Mouse (Mus musculus) embryo, embryonic 10.5 days (tissue): ENCODE results near the gene Ash1l.

Source experiments
- DNase-seq: peaks from one replicate; pipeline ENCODE4 v3.0.0-alpha.2; 2015; ENCODE audit warnings: low spot score

Ash1l gene

DNA sequence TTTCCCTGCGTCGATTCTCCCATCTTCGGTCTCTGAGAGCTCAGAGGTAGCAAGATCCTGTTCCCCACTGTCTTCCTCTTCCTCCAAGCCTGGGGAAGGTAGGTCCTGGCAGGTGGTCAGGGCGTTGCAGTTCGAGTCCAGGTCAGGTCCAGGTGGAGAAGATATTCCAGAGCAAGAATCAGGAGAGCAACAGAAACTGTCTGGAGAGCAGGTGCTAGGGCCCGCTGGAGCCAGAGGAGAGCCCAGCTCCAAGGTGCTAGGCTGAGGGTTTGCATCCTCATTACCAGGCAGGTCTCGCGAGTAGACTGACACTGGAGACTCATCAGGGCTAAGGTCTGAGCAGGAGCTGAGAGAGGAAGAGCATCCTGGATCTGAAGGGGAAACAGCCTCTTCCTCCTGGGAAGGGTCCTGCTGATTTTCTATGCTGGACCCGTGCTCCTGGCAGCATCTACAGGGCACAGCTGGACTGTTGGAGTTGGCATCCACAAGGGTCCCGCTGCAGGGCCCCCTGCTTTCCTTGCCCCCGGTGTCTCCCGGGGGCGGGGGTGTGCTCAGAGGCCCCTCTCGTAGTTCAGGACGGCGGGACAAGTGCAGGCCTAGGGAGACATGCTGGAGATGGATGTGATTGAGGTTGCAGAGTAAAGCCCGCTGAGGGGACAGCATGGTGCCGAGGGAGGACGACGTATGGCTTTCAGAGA is 141.5 kb downstream of the Ash1l start:
- no peak for DNase-seq

DNA sequence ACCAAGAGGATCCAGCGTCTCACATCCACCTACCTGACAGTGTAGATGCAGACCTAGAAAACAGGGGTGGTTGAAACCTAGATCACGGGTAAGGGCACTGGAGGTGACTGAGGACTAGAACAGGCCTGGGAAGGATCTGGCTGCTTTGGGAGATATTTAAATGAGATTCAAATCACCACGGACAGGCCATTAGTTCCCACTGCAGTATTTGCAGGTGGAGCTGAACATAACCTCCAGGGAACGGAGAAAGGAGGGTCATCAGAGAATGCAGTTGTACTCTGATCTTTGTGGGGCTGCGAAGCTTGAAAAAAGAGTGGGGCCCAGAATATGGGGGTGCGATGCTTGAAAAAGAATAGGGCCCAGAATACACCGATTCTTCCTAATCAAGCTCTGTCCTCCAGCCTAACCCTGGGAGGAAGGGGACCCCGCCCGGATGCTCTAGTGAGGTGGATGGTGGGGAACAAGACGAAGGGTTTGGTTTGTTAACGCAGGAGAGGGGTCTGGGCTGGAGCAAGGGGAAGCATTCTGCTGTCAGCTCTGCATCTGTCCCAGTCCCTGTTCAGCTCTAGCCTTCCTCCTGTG is 142.2 kb downstream of the Ash1l start:
- DNase-seq: no peak

DNA sequence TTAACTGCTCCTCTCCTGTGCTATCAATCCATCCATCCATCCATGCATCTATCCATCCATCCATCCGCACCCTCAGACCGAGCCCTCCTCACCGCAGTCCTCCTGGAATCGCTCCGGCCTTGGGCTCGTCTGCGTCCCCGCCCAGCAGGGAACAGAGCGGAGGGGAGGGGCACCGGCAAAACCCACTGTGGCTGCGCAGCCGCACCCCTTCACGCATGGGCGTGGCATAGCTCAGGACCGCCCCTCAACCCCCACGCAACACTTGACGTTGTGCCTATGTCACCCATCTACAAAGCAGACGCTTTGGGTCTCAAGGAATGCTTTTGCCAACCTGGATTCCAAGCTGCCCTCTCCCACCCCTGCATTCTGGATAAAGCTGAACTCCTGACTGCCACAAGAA is 142.8 kb downstream of the Ash1l start, which contains the start of gene Rusc1:
Gene Rusc1 (minus strand): TSS at position 137 of the 400 bp plus-strand sequence.
- DNase-seq: peak; percentile 83

DNA sequence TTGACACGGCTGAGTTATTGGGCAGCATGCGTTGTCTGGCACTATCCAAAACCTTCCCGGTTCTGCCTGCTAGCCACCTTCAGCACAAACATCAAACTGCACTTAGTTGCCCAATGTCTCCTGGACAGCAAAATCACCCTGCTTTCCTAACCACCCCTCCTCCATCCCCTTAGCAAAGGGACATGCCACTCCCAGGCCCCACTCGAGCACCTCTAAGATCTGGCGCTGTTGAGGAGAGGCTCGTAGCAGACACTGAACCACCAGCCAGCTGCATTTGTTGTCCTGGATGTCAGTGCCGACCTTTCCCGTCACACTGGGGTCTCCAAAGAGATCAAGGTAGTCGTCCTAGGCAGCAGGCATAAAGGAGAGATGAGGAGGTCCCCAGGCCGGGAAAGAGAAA is 143.6 kb downstream of the Ash1l start:
- no peak for DNase-seq

DNA sequence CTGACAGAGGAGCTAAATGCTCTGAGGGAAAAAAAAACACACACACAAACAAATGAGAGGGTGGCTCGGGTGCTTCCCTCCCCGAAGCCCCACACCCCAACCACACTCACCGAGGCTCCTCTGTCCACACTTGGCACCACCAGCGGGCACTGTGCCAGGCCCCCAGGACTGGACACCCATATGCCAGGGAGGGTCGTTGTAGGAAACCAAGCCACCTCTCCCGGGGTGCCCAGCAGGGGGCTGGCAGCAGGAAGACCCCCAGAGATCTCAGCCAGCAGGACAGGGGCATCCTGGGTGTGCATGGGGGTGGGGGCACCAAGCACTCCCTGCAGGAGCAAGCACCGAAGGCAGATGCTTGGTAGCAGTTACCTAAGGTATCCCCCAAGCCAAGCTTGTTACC is 150.4 kb downstream of the Ash1l start, which contains the start of gene Gm43738:
Gene Gm43738 (minus strand): TSS at position 289 of the 400 bp plus-strand sequence.
- no peak for DNase-seq

DNA sequence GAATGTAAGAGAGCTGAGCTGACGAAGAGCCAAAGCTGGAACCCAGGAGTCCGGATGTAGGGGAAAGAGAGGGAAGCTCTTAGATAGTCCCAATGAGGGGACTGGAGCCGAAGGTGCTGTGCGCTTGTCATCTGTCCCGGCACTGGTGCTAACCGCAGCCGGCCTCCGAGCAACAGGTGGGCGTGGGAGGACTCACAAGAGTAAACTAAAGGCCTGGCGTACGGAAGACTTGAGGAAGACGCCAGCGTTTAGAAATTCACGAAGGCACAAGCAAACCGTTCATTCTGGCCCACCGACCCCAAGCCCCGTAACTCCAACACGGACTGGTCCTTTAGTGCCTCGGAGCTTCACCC is 151.0 kb downstream of the Ash1l start:
- no peak for DNase-seq

DNA sequence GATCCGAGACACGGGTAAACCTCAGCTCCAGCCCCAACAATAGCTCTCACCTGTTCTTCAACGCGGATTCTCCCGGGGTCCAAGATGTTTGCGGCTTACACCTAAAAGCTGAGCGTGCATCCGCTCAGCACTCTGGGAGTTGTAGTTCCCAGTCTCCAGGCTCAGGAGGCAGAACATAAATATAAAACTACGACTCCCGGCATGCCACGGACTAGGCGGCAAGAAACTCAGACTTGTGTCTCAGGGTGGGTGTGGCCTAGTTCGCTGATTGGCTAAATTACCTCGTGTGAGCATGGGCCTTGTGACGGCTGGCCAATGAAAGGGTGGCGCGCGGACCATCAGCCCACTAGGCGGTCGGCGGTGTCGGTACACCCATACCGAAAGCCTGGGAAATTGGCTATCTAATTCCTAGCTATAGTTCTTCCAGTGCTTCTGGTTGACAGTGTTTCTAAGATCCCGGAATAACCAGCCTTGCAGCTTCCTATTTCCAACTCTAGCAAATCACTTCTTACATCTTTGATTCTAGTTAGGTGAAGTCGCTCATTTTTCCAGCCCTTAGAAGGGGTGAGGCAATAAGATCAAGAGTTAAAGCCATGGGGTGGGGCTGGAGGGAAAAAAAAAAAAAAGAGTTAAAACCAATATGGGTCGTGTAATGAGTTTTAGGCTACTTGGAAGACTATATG is 151.5 kb downstream of the Ash1l start, which contains the start of gene Fdps:
Gene Fdps (minus strand): TSS at position 148 of the 683 bp plus-strand sequence.
- peak; percentile 100 for DNase-seq

DNA sequence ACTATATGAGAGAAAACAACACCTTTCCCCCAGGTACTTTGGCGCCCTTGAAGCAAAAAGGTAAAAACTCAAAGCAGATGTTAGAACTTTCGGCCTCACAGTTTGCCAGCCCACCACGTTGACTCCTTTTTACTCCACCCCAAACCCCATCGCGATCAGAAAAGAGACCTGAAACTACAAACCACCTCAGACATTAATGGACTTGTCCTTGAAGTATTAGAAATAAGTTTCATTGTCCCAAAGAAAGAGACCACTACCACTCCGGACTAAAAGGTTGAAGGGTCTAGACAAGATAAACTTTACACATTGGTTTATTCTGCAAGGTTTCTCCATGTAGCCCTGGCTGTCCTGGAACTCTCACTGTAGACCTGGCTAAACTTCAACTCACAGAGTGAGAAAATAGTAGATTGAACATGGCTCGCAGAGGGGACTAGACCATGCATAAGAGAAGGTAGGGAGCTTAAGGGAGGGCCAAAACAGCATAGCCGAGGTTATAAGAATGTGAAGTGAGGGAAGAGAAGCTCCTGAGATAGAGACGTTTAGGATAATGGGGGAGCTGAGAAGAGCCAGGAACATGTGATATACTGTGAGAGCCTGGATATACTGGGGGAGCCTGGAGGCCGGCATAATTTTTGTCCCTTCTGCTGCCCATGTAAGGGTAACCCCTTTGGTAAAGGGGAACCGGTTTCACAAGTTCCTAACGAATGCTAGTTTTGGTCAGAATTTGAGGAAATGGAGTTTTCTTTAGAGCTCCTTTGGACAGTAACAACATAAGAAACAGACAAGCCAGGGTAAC is 152.3 kb downstream of the Ash1l start:
- no peak for DNase-seq

DNA sequence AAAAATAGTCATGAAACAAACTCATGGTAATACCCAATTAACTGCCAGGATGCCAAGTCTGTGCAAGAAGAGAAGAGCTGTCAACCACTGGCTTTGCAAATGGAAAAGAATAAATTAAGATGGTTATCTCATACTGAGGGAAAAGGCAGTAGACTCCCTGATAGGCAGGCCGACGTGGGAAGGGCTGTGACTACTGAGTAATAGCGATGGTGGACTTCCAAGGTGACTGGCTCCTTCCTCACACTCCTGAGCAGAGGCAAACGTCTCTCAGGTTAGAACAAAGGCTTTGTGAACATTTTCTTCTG is 152.8 kb downstream of the Ash1l start:
- no peak for DNase-seq

DNA sequence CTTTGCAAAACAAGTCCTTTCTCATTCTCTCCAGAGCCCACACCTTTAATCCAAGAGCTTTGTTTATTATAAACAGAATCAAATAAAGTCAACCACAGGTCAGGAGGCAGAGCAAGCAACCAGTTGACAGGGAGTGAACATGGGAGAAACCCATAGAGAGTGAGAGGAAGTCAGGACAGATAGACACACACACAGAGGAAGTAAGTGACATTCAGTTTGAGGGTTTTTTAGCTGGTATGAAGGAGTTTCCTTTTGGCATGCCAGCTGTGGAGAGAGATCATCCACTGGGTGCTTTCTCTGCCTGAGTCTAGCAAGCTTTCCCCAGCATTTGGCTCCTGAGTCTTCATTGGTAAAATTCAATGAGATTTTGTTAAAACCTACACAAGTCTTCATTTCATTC is 156.5 kb downstream of the Ash1l start:
- DNase-seq: no peak

DNA sequence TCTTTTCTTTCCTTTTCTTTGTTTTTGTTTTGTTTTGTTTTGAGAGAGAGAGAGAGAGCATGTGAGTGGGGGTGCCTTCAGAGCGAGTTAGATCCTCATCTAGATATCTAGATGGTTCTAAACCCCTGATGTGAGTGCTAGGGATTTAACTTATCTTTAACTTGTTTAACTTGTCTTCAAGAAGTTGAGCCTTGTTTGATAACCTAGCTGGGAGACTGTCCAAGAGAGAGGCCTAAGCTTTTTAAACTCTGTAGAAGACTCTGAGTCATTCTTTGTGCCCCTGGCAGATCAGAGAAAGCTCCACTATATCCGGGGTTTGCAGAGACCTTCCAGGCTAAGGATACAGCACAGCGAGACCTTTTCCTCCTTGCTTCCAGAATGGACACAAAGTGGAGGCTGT is 157.1 kb downstream of the Ash1l start:
- no peak for DNase-seq

DNA sequence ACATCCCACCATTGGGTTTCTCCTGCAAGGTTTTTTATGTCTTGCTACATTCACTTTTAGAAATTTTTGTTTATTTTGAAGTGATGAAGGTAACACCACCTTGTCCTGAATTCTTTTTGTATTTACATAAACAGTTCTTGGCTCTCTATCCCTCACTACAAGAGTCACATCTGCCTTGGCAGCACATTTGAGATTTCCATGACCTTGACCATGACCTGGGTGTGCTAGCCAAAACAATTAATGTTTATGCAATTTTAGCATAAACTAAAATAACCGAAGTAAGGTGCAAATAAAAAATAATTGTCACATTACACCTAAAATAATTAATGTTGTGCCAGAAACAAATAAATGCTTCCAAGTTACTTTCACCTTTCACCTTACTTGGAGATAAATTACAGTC is 157.7 kb downstream of the Ash1l start:
- no peak for DNase-seq

DNA sequence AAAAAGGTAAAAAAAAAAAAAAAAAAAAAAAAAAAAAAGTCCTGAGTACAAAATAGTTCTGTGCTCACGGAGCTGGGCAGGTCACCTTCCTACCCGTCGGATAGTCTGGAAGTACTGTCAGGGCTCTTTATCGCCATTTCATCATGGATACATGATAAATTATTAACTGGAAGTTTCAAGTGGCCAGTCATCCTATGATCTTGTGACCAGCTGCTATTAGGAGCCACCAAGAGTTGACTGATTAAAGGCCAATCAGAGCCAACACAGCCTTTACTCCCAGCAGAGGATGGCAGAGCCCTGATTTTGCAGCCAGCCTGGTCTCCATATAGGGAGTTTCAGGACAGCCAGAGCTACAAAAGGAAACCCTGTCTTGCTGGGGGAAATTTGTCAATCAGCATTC is 162.6 kb downstream of the Ash1l start:
- no peak for DNase-seq

DNA sequence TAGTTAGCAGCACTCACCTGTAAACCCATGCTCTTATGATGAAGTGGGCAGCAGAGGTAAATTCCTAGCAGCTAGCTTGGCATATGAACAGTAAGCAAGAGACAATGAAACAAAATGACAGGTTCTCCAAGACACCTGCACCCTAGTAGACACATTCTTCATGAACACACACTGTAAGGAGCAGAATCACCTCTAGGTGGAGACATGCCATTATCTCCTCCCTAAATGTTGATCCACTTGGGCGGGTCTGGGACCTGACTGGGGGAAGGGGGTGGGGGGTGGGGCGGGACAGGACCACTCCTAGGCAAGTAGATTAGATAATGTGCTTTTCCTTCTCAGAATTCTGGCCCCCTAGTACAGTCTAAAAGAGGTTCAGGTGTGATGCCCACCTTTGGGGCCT is 165.1 kb downstream of the Ash1l start:
- peak; percentile 61 for DNase-seq

DNA sequence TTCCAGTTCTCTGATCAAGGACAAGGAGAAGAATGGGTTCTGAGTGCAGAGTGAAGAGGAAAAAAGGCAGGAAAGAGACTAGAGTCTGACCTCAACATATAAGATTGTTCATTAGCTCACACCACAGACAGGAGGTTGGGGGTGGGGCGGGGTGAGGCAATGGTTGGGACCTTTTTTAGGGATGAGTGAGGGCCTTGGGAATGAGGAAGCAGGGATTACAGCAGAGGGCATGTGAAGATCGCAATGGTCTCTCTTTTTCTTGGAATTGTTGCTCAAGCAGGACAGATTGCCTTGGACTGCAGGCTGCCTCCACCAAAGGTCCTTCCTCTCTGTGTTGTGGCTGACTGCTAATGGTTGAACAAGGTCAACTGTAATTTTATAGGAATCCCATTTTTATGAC is 172.9 kb downstream of the Ash1l start:
- DNase-seq: no peak

DNA sequence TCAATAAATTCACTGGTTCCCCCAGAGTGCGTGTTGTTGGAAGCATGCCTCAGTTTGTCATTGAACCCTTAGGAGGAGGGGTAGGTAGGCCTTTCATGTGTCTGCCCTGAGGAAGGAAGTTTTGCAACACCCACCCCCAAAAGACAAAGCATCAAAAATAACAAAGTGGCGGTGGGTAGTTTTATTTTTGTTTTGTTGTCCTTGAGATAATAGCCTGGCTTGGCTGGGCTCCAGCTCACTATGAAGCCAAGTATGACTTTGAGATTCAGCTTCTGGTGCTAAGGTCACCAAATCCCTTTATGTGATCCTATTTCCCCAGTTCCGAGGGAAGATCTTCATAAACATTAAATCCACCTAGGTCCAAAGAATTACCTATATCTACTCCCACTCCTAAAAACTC is 173.8 kb downstream of the Ash1l start:
- no peak for DNase-seq

DNA sequence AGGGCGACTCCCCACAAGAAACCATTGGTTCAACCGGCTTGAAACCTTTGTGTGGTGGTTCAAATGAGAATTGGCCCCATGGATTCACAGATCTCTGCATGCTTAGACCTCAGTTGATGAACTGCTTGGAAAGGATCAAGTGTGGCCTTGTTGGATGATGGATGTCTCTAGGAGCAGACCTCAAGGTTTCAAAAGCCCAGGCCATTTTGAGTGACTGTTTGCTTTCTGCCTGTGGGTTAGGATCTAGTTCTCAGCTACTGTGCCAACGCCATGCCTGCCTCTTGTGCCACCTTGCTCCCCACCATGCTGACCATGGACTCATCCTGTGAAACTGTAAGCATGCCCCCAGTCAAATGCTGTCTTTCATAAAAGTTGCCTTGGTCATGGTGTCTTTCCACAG is 175.6 kb downstream of the Ash1l start:
- no peak for DNase-seq
